Mouse (Mus musculus) embryonic facial prominence, embryonic 15.5 days (tissue): Measurements from ENCODE around the gene Prr12. TPM values are rescaled to one million over a fixed set of nuclear protein-coding genes. Genes with fewer than 3 reads are reported as not detected.

Source experiments
- ATAC-seq: fragments of 200-750 bp; cut with Nextera tagmentation; 2 replicates; pipeline ENCODE4 v1.8.0; 2017; ENCODE audit warnings: low read depth, moderate TSS enrichment; ENCODE audit not compliant: insufficient number of reproducible peaks, low FRiP score, low TSS enrichment
- H3K27ac ChIP-seq: fragments of 300-500 bp; sonication (generic); replicated peaks from 2 replicates; pipeline ENCODE4 v1.5.1; 2015; ENCODE audit warnings: mild to moderate bottlenecking, inconsistent platforms
- H3K27me3 ChIP-seq: fragments of 300-500 bp; sonication (generic); 2 replicates; pipeline ENCODE4 v1.6.1; 2015; ENCODE audit warnings: inconsistent platforms
- H3K36me3 ChIP-seq: fragments of 300-500 bp; sonication (generic); 2 replicates; pipeline ENCODE4 v1.6.1; 2015; ENCODE audit warnings: mild to moderate bottlenecking, inconsistent platforms
- H3K4me1 ChIP-seq: fragments of 300-500 bp; sonication (generic); 2 replicates; pipeline ENCODE4 v1.6.1; 2015; ENCODE audit warnings: inconsistent platforms
- H3K4me2 ChIP-seq: fragments of 300-500 bp; sonication (generic); replicated peaks from 2 replicates; pipeline ENCODE4 v1.6.1; 2015; ENCODE audit warnings: mild to moderate bottlenecking, inconsistent platforms
- H3K4me3 ChIP-seq: fragments of 300-500 bp; sonication (generic); replicated peaks from 2 replicates; pipeline ENCODE4 v1.5.1; 2015; ENCODE audit warnings: mild to moderate bottlenecking, inconsistent platforms
- H3K9ac ChIP-seq: fragments of 300-500 bp; sonication (generic); 2 replicates; pipeline ENCODE4 v1.6.1; 2015; ENCODE audit warnings: inconsistent platforms
- H3K9me3 ChIP-seq: fragments of 300-500 bp; sonication (generic); replicated peaks from 2 replicates; pipeline ENCODE4 v1.6.1; 2016; ENCODE audit warnings: inconsistent platforms
- WGBS: fragments of 180-500 bp; shearing (Covaris S2); methylation state at CpG from one replicate; pipeline ENCODE4 v1.1.7; 2015; 5-methylcytosine and 5-hydroxymethylcytosine counted together
- polyA plus RNA-seq: library from polyadenylated mRNA; unstranded; fragments of >200 nt; fragmentation: Nextera tagmentation; extraction: Ambion mirVana; gene quantifications from 2 replicates; pipeline ENCODE4 v1.2.1, GENCODE M21; 2015

The Prr12 gene
- polyA plus RNA-seq, 1 experiment from 2014 or later: 11.9 TPM

GRCm38 (mm10) chr7:45048923-45049657, 3.6 kb downstream of the Prr12 start:
- no peak overlapping the region for H3K9ac ChIP-seq
- no peak overlapping the region for H3K4me2 ChIP-seq
- 92% methylated on average over 23 of the region's 23 CpGs for WGBS
- H3K36me3 ChIP-seq: peaks cover 63% of the 10 kb centered on the region
- no peak overlapping the region for H3K27ac ChIP-seq
- no peaks in the 10 kb centered on the region for H3K9me3 ChIP-seq
- ATAC-seq: no peak
- H3K4me1 ChIP-seq: peaks cover 24% of the 10 kb centered on the region
- no peaks in the 10 kb centered on the region for H3K27me3 ChIP-seq
- no peak overlapping the region for H3K4me3 ChIP-seq

GRCm38 (mm10) chr7:45048001-45048890, 4.4 kb downstream of the Prr12 start:
- Histone ChIP-seq H3K9ac (no peak overlapping the region), H3K36me3 (peaks cover 71% of the 10 kb centered on the region), H3K4me3 (no peak overlapping the region), H3K27ac (no peak overlapping the region), H3K4me2 (no peak overlapping the region), H3K9me3 (no peaks in the 10 kb centered on the region), H3K4me1 (peaks cover 24% of the 10 kb centered on the region), H3K27me3 (no peaks in the 10 kb centered on the region)
- 91% methylated on average over 38 of the region's 38 CpGs for WGBS
- ATAC-seq: no peak

- Histone ChIP-seq H3K27me3 (no peaks in the 10 kb centered on the region), H3K27ac (no peak overlapping the region), H3K4me3 (no peak overlapping the region), H3K4me2 (no peak overlapping the region), H3K36me3 (peaks cover 79% of the 10 kb centered on the region), H3K9me3 (no peaks in the 10 kb centered on the region), H3K4me1 (peaks cover 24% of the 10 kb centered on the region), H3K9ac (no peak overlapping the region)
- no peak for ATAC-seq
- WGBS: 96% methylated on average over 14 of the region's 14 CpGs
Measured at GRCm38 (mm10) chr7:45047491-45047890, 5.2 kb downstream of the Prr12 start.

GRCm38 (mm10) chr7:45046853-45047350, 5.8 kb downstream of the Prr12 start:
- no peak overlapping the region for H3K4me3 ChIP-seq
- no peaks in the 10 kb centered on the region for H3K9me3 ChIP-seq
- H3K9ac ChIP-seq: no peak overlapping the region
- H3K27me3 ChIP-seq: no peaks in the 10 kb centered on the region
- H3K36me3 ChIP-seq: peaks cover 85% of the 10 kb centered on the region
- WGBS: 95% methylated on average over 26 of the region's 26 CpGs
- H3K4me1 ChIP-seq: peaks cover 21% of the 10 kb centered on the region
- no peak overlapping the region for H3K27ac ChIP-seq
- ATAC-seq: no peak
- H3K4me2 ChIP-seq: no peak overlapping the region

- H3K4me1 ChIP-seq: peaks cover 9% of the 10 kb centered on the region
- H3K9me3 ChIP-seq: no peaks in the 10 kb centered on the region
- no peak overlapping the region for H3K4me2 ChIP-seq
- H3K27ac ChIP-seq: no peak overlapping the region
- peaks cover 96% of the 10 kb centered on the region for H3K36me3 ChIP-seq
- H3K9ac ChIP-seq: no peak overlapping the region
- no peaks in the 10 kb centered on the region for H3K27me3 ChIP-seq
- ATAC-seq: no peak
- 93% methylated on average over 22 of the region's 22 CpGs for WGBS
- H3K4me3 ChIP-seq: no peak overlapping the region
Measured at GRCm38 (mm10) chr7:45045741-45046140, 6.9 kb downstream of the Prr12 start.

GRCm38 (mm10) chr7:45043307-45043706, 9.4 kb downstream of the Prr12 start:
- ATAC-seq: no peak
- Histone ChIP-seq H3K9me3 (no peaks in the 10 kb centered on the region), H3K4me1 (0 out of 2 replicates have a peak, but pooled peaks cover 3% of the 10 kb centered on the region), H3K36me3 (peaks cover 99% of the 10 kb centered on the region), H3K27me3 (no peaks in the 10 kb centered on the region), H3K4me2 (no peak overlapping the region), H3K4me3 (no peak overlapping the region), H3K27ac (no peak overlapping the region), H3K9ac (no peak overlapping the region)
- 90% methylated on average over 14 of the region's 14 CpGs for WGBS

- no peak for ATAC-seq
- no peak overlapping the region for H3K4me2 ChIP-seq
- no peak overlapping the region for H3K9ac ChIP-seq
- H3K4me1 ChIP-seq: no peaks in the 10 kb centered on the region
- no peak overlapping the region for H3K27ac ChIP-seq
- 94% methylated on average over 9 of the region's 9 CpGs for WGBS
- no peaks in the 10 kb centered on the region for H3K27me3 ChIP-seq
- no peak overlapping the region for H3K4me3 ChIP-seq
- H3K9me3 ChIP-seq: no peaks in the 10 kb centered on the region
- peaks cover 99% of the 10 kb centered on the region for H3K36me3 ChIP-seq
Measured at GRCm38 (mm10) chr7:45040851-45041250, 11.8 kb downstream of the Prr12 start.

- no peak overlapping the region for H3K4me3 ChIP-seq
- H3K4me2 ChIP-seq: no peak overlapping the region
- H3K36me3 ChIP-seq: peaks cover 99% of the 10 kb centered on the region
- no peaks in the 10 kb centered on the region for H3K4me1 ChIP-seq
- ATAC-seq: no peak
- no peaks in the 10 kb centered on the region for H3K9me3 ChIP-seq
- no peak overlapping the region for H3K9ac ChIP-seq
- H3K27me3 ChIP-seq: no peaks in the 10 kb centered on the region
- 92% methylated on average over 9 of the region's 9 CpGs for WGBS
- H3K27ac ChIP-seq: no peak overlapping the region
Measured at GRCm38 (mm10) chr7:45038411-45038810, 14.3 kb downstream of the Prr12 start.

- H3K27ac ChIP-seq: no peak overlapping the region
- no peak overlapping the region for H3K9ac ChIP-seq
- H3K4me1 ChIP-seq: no peaks in the 10 kb centered on the region
- H3K4me3 ChIP-seq: no peak overlapping the region
- H3K36me3 ChIP-seq: peaks cover 99% of the 10 kb centered on the region
- ATAC-seq: no peak
- H3K9me3 ChIP-seq: no peaks in the 10 kb centered on the region
- H3K27me3 ChIP-seq: no peaks in the 10 kb centered on the region
- WGBS: 70% methylated on average over 7 of the region's 7 CpGs
- H3K4me2 ChIP-seq: no peak overlapping the region
Measured at GRCm38 (mm10) chr7:45037720-45038361, 14.8 kb downstream of the Prr12 start.

- Histone ChIP-seq H3K27me3 (no peaks in the 10 kb centered on the region), H3K9me3 (no peaks in the 10 kb centered on the region), H3K4me1 (no peaks in the 10 kb centered on the region), H3K27ac (no peak overlapping the region), H3K9ac (no peak overlapping the region), H3K4me3 (no peak overlapping the region), H3K36me3 (peaks cover 99% of the 10 kb centered on the region), H3K4me2 (no peak overlapping the region)
- WGBS: 87% methylated on average over 11 of the region's 11 CpGs
- no peak for ATAC-seq
Measured at GRCm38 (mm10) chr7:45036702-45037101, 16.0 kb downstream of the Prr12 start.

- Histone ChIP-seq H3K4me2 (no peak overlapping the region), H3K4me1 (no peaks in the 10 kb centered on the region), H3K9ac (no peak overlapping the region), H3K4me3 (no peak overlapping the region), H3K27me3 (no peaks in the 10 kb centered on the region), H3K27ac (no peak overlapping the region), H3K36me3 (peaks cover 99% of the 10 kb centered on the region), H3K9me3 (no peaks in the 10 kb centered on the region)
- WGBS: 70% methylated on average over 3 of the region's 3 CpGs
- no peak for ATAC-seq
Measured at GRCm38 (mm10) chr7:45035631-45036030, 17.1 kb downstream of the Prr12 start.
